Mouse (Mus musculus) retina, postnatal 7 days (tissue): ENCODE measurements around the gene Scap.
A peak's percentile ranks its signal among the peaks of the same experiment; 100 is the strongest.
"Not testable (repeated sequence)": the region's sequence is repeated elsewhere in the genome, so short reads cannot be mapped to it uniquely, and the experiment has no call there.

Experiments used
- DNase-seq: peaks from one replicate; pipeline ENCODE4 v3.0.0-alpha.2; 2012; ENCODE audit warnings: low read depth, low spot score

Gene Scap

DNA sequence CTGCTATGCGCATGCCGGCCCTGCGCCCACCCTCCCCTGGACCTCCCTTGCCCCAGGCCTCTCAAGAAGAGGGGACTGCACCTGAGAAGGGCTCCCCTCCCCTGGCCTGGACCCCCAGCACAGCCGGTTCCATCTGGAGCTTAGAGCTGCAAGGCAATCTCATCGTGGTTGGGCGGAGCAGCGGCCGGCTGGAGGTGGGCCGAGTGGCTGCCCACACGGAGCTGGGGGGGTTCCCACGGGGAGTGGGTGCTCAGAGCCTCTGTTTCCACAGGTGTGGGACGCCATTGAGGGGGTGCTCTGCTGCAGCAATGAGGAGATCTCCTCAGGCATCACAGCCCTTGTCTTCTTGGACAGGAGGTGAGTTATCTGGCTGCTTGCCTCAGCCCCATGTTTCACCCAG lies 48.2 kb downstream of the Scap start:
- no peak for DNase-seq

DNA sequence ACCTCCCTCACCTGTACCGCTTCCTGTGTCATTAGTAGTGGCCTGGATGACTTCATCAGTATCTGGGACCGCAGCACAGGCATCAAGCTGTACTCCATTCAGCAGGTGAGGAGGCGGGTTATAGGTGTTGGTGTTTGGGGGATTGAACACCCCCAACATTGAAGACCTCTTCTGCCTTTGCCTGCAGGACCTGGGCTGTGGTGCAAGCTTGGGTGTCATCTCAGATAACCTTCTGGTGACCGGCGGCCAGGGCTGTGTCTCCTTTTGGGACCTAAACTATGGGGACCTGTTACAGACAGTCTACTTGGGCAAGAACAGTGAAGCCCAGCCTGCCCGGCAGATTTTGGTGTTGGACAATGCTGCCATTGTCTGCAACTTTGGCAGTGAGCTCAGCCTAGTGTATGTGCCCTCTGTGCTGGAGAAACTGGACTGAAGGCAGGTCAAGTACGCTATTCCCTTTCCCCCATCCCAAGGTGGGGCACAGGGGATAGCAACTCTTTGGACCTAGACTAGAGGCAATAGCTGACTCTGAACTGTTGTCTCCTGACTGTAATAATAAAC lies 51.4 kb downstream of the Scap start:
- DNase-seq: no peak

DNA sequence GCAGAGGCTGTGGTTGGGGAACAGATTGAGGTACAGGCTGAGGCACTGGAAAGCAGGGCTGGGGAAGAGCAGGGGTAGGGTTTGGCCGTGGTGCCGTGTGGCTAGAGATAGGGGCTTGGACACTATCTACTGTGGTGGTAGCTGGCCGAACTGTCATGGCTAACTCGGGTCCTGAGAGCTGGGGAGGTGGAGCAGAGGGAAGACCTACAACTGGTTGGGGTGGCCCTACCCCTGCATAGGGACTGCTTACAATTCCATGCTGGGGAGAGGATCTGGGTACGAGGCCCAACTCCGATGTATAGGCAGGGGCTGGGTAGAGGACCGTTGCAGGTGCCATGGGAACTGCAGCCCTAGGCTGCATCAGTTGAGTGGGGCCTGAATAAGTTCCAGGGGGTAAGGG lies 54.9 kb downstream of the Scap start:
- no peak for DNase-seq

DNA sequence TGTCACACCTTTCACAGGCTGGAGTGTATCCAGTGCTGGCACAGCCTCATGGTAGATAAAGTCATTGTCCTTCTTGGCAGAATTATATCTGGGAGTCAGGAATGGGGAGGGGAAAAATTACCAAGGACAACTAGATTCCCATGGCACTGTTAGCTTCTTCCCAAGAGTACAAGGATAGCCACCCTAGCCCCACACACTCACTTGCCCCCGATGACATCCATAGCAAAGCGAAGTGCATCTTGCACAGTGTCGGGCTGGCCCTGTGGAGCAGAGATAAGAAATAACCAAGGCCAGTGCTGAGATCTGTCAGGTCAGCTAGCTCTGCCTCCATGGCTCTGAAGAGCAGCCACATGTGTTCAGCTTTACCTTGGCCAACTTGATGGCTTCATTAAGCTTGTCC lies 57.8 kb downstream of the Scap start:
- no peak for DNase-seq

DNA sequence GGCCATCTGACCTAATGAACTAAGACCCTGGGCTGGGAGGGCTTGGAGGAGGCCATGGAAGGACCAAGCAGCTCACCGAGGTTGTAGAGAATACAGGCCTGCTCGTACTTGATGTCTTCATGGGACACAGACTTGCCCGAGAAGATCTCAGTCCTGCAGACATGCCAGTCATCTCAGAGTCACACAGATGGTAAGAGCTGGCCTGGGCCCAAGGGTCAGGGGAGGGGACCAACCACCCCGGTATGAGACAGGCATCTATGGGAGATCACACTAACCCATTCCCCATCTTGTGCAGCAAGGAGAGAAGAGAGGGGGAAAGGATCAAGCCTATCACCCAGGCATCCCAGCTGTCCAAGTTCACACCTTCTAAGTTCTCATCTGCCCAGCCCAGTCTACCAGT lies 60.2 kb downstream of the Scap start:
- no peak for DNase-seq

DNA sequence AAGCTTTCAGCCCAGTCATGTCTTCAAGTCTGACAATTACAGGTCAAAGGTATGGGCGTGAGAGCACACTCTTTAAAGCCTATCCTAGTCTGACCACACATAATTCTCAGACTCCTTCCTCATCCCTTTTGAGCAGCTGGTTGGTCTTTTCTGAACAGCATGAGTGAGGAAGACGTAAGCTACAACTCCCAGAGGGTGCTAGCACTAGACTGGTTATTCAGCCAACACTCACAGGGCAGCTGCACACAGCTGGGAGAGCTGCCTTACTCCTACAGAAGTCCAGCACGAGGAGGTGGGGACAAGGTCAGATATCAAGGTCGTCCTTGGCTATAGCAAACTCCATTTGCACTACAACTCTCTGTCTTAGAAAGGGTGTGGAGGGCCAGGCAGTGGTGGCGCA lies 67.6 kb downstream of the Scap start:
- DNase-seq: no peak

DNA sequence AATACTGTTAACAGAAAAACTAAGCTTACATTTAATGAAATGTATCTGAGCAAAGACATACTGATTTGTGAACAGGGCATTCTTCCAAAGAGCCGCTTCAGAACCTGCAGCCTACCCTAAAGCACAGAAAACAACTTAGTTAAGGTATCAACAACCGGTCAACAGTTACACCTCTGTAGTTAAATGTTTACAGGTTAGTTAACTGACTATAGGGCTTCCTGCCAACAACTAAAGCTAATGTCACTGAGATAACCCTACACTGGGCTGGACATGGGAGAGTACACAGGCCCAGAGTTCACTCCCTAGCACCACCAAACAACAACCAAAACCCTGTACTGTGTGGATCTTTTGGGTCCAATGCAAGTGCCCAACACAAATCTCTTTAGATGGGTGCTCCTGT lies 69.6 kb downstream of the Scap start:
- no peak for DNase-seq

DNA sequence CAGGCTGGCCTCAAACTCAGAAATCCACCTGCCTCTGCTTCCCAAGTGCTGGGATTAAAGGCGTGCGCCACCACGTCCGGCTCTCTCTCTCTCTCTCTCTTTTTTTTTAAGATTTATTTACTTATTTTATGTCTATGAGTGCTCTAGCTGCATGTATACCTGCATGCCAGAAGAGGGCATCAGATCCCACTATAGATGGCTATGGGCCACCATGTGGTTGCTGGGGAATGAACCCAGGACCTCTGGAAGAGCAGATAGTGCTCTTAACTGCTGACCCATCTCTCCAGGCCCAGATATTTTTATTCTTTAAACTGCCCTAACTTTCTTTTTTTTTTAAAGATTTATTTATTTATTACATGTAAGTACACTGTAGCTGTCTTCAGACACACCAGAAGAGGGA lies 70.2 kb downstream of the Scap start:
- DNase-seq: not testable (repeated sequence)

DNA sequence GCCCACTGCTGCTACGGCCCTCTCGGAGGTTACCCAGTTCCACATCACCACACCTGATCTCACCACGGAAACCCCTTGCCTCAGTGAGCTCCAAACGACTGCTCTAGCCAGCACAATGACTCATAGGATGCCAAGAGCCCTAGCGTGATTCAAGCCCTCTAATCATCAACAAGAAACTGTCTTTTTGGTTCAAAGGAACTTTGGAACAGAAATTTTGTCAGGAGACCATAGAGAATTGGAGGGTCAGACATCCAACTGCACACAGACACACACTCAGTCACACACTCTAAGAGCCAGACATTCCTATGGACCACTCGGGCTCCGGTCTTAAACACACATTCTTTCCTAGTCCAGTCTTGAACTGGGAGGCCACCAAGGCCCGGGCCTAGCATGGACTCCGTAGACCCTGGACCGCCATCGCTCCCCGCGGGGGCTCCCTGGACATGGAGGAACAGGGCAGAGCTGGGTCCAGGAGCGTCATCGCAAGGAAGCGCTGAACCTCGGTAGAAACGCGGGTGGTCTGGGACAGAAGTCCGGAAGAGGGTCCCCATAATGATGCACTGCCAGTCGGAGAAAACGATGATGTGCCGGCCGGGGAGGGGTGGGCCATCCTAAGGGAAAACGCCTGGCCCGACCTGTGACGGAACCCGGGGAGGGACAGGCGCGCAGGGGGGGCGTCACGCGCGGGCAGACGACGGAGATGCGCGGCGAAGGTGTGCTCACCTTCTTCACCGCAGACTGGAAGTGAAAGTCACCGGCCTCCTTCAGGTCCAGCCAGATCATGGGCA lies 74.4 kb downstream of the Scap start:
- no peak for DNase-seq

DNA sequence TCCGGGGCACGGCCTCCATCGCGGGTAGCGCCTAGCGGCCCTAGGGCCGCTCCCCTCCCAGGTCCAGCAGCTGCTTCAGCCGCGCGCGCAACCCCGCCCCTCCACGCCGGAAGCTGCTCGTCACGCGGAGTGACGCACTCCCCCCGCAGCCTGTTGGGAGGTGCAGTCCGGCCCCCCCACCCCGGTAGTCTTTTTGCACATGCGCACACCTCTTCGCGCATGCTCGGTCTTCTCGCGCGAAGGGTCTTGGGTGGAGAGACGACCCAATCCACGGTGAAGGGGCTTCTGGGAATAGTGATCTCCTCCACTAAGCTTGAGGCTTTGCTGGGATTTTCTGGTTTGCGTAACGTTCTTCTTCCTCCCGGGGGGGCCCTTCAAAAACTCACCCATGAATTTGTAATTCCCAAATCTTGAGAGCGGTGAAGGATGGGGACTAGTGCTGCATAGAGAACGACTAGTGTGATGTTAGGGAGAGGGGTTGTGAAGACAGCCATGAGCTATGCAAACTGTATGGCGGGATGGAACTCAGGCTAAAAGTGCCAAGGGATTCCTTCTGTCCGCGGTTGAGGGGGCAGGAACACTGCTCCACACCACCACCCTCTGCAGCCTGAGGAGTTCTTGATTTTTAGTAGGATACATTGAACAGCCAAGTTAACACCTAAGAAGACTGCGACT lies 75.1 kb downstream of the Scap start, which contains the start of gene Ptpn23:
Gene Ptpn23, minus strand, starts transcription at position 115 of the 675 bp plus-strand sequence.
- peak; percentile 100 for DNase-seq

DNA sequence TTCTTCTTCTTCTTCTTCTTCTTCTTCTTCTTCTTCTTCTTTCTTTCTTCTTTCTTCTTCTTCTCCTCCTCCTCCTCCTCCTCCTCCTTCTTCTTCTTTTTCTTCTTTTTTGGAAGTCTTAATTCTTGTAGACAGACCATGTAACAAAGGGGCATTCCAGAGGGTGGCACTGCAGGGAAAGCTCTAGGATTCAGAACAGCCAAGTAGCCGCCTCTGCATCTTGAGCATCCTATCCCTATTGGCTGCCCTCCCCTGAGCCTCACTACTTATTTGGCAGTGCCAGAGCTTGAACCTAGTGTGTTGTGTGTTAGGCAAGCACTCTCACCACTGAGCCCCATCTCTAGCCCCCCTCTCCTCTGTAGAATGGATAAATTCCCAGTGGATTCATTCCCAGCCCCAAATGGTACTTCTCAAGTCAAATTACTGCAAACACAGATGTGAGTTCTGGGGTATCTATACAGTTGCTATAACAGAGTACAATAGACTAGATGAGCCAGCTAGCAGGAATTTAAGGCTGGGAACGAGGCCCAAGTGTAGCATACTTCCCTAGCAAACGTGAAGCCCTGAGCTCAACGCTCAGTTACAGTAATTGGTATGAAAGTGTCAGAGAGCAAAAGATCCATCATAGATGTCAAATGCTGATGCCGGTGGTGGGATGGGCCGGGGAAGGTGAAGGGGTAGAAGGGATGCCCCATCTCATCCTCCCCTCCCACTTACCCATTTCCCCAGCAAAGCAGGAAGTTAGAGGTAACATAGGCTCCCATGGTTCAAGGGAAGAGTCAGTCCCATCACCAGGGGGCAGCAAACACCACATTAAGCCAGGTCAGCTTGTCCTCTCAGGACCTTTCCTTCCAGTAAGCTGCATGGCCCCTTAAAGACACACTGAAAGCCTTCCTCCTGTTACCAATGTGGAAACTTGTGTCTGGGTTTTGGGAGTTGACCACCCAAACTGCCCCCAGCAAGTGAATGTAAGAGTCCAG lies 78.1 kb downstream of the Scap start:
- peak; percentile 79 for DNase-seq

DNA sequence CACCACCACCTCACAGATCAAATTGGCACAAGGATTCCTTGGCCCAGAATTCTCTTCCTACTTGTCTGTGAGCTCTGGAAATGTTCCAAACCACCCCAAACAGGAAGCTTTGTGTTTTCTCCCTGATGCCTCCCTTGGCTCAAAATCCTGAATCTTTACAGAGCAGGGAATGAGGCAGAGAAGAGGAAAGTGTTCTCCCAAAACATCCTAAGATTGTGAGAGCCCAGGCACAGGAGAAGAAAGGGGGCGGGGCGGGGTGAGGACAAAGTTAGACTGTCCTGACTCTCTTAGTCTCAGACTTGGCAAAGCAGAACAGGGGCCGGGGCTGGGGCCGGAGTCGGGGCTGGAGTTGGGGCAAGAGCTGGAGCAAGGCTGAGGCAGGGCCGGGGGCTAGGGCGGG lies 79.8 kb downstream of the Scap start:
- DNase-seq: no peak

DNA sequence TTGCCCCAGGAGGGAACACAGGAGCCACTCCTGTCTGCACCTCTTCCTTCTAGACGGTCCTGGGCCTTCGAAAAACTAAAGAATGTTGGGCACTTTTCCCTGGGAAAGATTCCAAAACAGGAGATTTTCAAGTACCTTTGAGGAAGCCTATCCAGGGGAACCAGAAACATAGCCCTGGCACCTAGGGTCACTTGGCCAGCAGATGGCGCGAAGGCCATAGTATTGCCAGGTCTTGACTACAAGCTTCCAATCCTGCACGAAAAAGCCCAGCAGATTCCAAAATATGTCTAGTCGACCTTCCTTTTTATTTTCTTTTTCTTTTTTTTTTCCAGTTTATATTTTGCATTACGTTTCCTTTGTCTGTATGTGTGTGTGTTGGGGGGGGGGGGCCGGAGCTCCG lies 80.7 kb downstream of the Scap start:
- peak; percentile 36 for DNase-seq

DNA sequence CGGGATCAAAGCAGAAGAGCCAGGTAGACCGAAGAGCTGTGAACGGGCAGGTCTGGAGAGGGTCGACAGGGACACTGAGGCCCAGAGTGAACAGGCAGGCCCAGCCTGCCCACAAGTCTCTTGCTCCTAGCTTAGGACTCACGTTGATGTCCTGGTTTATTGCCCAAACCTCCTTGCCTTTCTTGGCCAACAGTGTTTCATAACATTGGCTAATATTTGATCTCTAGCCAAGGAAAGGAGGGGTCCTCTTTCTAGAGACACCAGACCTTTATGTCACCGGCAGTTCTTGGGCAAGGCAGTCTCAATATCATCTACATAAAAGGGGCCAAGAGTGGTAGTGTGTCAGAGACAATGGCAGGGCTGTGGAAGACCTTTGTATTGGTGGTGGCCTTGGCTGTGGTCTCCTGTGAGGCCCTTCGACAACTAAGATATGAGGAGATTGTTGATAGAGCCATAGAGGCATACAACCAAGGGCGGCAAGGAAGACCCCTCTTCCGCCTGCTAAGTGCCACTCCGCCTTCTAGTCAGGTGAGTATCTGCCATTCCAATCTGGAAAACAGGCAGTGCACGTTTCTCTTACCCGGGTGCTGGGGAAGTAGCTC lies 86.5 kb downstream of the Scap start, which contains the start of gene Ngp:
Gene Ngp, plus strand, starts transcription at position 237 of the 602 bp plus-strand sequence.
- no peak for DNase-seq

DNA sequence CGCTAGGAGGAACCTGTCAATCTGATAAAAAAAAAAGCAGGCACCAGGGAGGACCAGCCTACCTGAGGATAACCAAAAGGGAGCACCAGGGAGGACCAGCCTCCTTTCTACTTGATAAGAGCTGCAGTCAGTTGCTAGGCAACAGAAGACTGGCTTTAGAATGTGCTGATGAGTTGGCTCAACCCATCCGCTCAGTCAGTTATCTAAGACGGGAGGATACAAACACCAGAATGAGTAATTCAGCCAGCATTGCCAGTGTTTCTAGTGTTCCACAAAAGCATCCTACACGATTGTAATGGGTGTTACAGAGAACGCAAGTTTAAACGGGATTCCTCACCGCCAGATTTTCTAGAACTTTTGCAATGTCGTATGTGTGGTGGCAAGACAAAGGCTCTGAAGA lies 98.2 kb downstream of the Scap start:
- no peak for DNase-seq

DNA sequence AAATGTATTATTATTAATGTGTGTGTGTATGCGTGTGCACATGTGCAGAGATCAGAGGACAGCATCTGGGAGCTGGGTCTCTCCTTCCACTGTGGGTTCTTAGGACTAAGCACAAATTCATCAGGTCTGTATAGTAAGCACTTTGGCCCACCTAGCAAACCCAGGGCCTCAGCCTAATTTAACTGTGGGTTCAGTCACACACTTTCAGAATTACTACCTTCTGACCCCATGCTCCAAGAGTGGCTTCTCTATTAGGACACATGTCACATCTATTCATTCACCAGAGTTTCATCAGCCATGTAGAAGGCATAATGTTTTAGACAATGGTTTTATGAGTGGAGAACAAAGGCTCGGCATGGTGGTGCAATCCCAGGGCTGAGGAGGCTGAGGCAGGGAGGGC lies 100.0 kb downstream of the Scap start:
- no peak for DNase-seq
